Mouse (Mus musculus): ENCODE results near the gene Gsto2. TPM values are rescaled to one million over a fixed set of nuclear protein-coding genes. Genes with fewer than 3 reads are reported as not detected.

The Gsto2 gene
- 1.2 and 1.8 TPM in 2 replicates for polyA plus RNA-seq (2015; fragmentation: Nextera tagmentation; extraction: Ambion mirVana)

GRCm38 (mm10) chr19:47865353-47865947 is at the start of gene Gsto2:
Gsto2 (plus strand) TSS chr19:47865534.
- ATAC-seq: peak; percentile 100
- Histone ChIP-seq H3K9me3 (replicated peaks) (no peaks in the 10 kb centered on the region), H3K27ac (peak within 1 kb of the TSS; percentile 83), H3K4me3 (peak within 1 kb of the TSS; percentile 67), H3K4me1 (peaks cover 6% of the 10 kb centered on the region), H3K9ac (peak within 1 kb of the TSS; percentile 89), H3K4me2 (peak within 1 kb of the TSS; percentile 75), H3K27me3 (0 out of 2 replicates have a peak, but pooled peaks cover 3% of the 10 kb centered on the region), H3K36me3 (ENCODE audit: poor library complexity, severe bottlenecking) (peaks cover 2% of the 10 kb centered on the region; the same call in 1 of the 2 replicates)
- under 1% methylated on average over 49 of the region's 49 CpGs for WGBS

DNA sequence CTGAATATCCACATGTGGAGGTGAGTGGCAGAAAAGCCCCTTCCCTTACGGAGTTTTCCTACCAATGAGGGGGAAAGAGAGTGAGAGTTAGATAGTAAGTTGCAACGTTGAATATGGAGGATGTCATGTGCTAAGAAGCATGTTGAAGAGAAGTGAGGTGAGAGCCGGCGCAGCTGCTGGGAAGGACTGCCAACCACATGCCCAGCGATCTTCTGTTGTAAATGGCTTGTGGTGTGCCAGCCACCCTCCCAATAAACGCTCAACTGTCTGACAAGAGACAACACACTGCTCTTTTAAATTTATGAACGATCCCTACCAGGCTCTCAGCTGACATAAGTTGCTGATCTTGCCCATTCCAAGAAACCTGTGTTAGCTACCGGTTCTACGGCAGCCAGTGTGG is 47.6 kb upstream of the Gsto2 start:
- H3K4me1 ChIP-seq: 0 out of 2 replicates have a peak, but pooled peaks cover 6% of the 10 kb centered on the region
- H3K9ac ChIP-seq: no peak overlapping the region
- no peaks in the 10 kb centered on the region for H3K36me3 ChIP-seq (ENCODE audit: poor library complexity, severe bottlenecking)
- no peak overlapping the region for H3K4me3 ChIP-seq
- no peak overlapping the region; the same call in 1 of the 2 replicates for H3K27ac ChIP-seq
- no peak; the same call in 1 of the 2 replicates for ATAC-seq
- H3K27me3 ChIP-seq: 0 out of 2 replicates have a peak, but pooled peaks cover 5% of the 10 kb centered on the region
- no peaks in the 10 kb centered on the region for H3K9me3 ChIP-seq (replicated peaks)
- WGBS: 91% methylated on average over 9 of the region's 9 CpGs
- no peak overlapping the region for H3K4me2 ChIP-seq

GRCm38 (mm10) chr19:47820832-47821493 is 44.4 kb upstream of the Gsto2 start:
- H3K36me3 ChIP-seq (ENCODE audit: poor library complexity, severe bottlenecking): no peaks in the 10 kb centered on the region
- H3K27me3 ChIP-seq: 0 out of 2 replicates have a peak, but pooled peaks cover 5% of the 10 kb centered on the region
- no peaks in the 10 kb centered on the region for H3K9me3 ChIP-seq (replicated peaks)
- peak; percentile 65; the same call in 1 of the 2 replicates for ATAC-seq
- no peak overlapping the region for H3K4me3 ChIP-seq
- H3K4me2 ChIP-seq: no peak overlapping the region
- no peak overlapping the region for H3K9ac ChIP-seq
- no peak overlapping the region for H3K27ac ChIP-seq
- 21% methylated on average over 8 of the region's 9 CpGs for WGBS
- no peaks in the 10 kb centered on the region for H3K4me1 ChIP-seq

DNA sequence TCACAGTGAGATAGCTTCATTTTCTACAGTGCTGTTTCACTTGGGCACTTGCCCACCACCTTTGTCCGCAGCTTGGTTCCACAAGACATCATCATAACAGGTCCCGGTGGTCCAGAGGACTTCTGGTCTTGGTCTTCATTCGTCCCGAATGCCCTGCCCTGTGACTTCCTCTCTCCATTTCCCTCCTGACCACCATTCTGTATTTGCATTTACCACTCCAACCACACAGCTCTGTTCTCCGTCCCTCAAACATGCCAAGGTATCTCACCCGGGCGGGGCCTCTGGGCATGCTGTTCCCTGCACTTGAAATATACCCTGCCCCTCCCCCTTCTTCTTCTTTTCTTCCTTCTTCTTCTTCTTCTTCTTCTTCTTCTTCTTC is 43.9 kb upstream of the Gsto2 start:
- ATAC-seq: no peak
- 0 out of 2 replicates have a peak, but pooled peaks cover 5% of the 10 kb centered on the region for H3K27me3 ChIP-seq
- no peaks in the 10 kb centered on the region for H3K4me1 ChIP-seq
- no peaks in the 10 kb centered on the region for H3K9me3 ChIP-seq (replicated peaks)
- no peak overlapping the region for H3K4me3 ChIP-seq
- H3K27ac ChIP-seq: no peak overlapping the region
- H3K36me3 ChIP-seq (ENCODE audit: poor library complexity, severe bottlenecking): no peaks in the 10 kb centered on the region
- H3K9ac ChIP-seq: no peak overlapping the region
- WGBS: 61% methylated on average over 7 of the region's 7 CpGs
- H3K4me2 ChIP-seq: no peak overlapping the region

GRCm38 (mm10) chr19:47822143-47822796 is 43.1 kb upstream of the Gsto2 start:
- Histone ChIP-seq H3K4me1 (no peaks in the 10 kb centered on the region), H3K27ac (no peak overlapping the region), H3K9me3 (replicated peaks) (no peaks in the 10 kb centered on the region), H3K27me3 (0 out of 2 replicates have a peak, but pooled peaks cover 5% of the 10 kb centered on the region), H3K4me2 (no peak overlapping the region), H3K36me3 (ENCODE audit: poor library complexity, severe bottlenecking) (no peaks in the 10 kb centered on the region), H3K4me3 (no peak overlapping the region), H3K9ac (no peak overlapping the region)
- WGBS: 33% methylated on average over 8 of the region's 8 CpGs
- no peak for ATAC-seq

- no peak for ATAC-seq
- no peak overlapping the region for H3K27ac ChIP-seq
- no peaks in the 10 kb centered on the region for H3K36me3 ChIP-seq (ENCODE audit: poor library complexity, severe bottlenecking)
- H3K9me3 ChIP-seq (replicated peaks): no peaks in the 10 kb centered on the region
- no peak overlapping the region for H3K4me3 ChIP-seq
- 86% methylated on average over 5 of the region's 5 CpGs for WGBS
- H3K4me1 ChIP-seq: no peaks in the 10 kb centered on the region
- no peak overlapping the region for H3K9ac ChIP-seq
- H3K4me2 ChIP-seq: no peak overlapping the region
- H3K27me3 ChIP-seq: 0 out of 2 replicates have a peak, but pooled peaks cover 5% of the 10 kb centered on the region
These were observed 41.3 kb upstream of the Gsto2 start for GRCm38 (mm10) chr19:47824026-47824425.

GRCm38 (mm10) chr19:47829913-47830450 is 35.4 kb upstream of the Gsto2 start:
- no peak overlapping the region for H3K27ac ChIP-seq
- H3K4me2 ChIP-seq: no peak overlapping the region
- H3K36me3 ChIP-seq (ENCODE audit: poor library complexity, severe bottlenecking): no peaks in the 10 kb centered on the region
- H3K27me3 ChIP-seq: no peaks in the 10 kb centered on the region
- WGBS: 88% methylated on average over 14 of the region's 14 CpGs
- H3K9me3 ChIP-seq (replicated peaks): no peaks in the 10 kb centered on the region
- no peak overlapping the region for H3K4me3 ChIP-seq
- no peaks in the 10 kb centered on the region for H3K4me1 ChIP-seq
- ATAC-seq: no peak
- no peak overlapping the region for H3K9ac ChIP-seq

DNA sequence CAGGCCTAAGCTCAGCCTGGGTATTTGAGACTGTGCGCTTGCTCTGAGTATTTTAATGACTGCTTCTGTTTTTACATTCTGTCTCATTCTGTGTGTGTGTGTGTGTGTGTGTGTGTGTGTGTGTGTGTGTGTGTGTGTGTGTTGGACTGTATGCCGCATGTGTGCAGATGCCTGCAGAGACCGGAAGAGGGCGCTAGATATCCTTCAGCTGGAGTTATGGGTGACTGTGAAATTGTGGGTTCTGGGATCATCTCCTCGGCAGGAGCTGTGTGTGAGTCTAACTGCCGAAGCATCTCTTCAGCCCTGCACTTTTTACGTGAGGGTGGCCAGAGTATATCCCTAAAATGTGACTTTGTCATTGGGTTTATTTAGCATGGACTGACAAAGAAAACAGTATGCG is 34.2 kb upstream of the Gsto2 start:
- Histone ChIP-seq H3K27me3 (0 out of 2 replicates have a peak, but pooled peaks cover 3% of the 10 kb centered on the region), H3K9me3 (replicated peaks) (no peaks in the 10 kb centered on the region), H3K4me3 (no peak overlapping the region), H3K36me3 (ENCODE audit: poor library complexity, severe bottlenecking) (no peaks in the 10 kb centered on the region), H3K4me2 (no peak overlapping the region), H3K9ac (no peak overlapping the region), H3K4me1 (no peaks in the 10 kb centered on the region), H3K27ac (no peak overlapping the region)
- no peak for ATAC-seq
- whole genome bisulfite sequencing: 95% methylated on average over 8 of the region's 8 CpGs

DNA sequence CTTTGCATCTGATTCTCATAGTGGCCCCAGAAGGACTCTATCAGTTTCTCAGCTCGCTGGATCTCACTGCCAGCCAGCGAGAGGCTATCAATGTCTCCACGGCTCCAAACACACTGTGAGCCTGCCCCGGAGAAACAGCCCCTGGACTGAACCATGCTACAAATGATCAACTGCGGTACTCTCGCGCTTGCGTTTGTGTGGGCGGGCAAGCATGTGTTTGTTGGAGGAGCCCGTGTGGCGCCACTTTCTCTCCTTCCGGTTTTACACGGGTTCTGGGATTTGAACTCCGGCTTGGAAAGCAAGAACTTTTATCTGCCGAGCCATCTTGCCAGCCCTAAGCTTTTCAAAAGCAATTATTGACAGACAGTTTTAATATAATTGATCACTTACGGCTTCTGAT is 33.0 kb upstream of the Gsto2 start:
- H3K36me3 ChIP-seq (ENCODE audit: poor library complexity, severe bottlenecking): no peaks in the 10 kb centered on the region
- WGBS: 84% methylated on average over 16 of the region's 16 CpGs
- H3K27me3 ChIP-seq: peaks cover 5% of the 10 kb centered on the region; the same call in 1 of the 2 replicates
- no peak overlapping the region for H3K4me3 ChIP-seq
- H3K9me3 ChIP-seq (replicated peaks): no peaks in the 10 kb centered on the region
- no peak overlapping the region for H3K9ac ChIP-seq
- no peak overlapping the region for H3K4me2 ChIP-seq
- H3K27ac ChIP-seq: no peak overlapping the region
- ATAC-seq: no peak
- H3K4me1 ChIP-seq: no peaks in the 10 kb centered on the region

- peaks cover 5% of the 10 kb centered on the region; the same call in 1 of the 2 replicates for H3K27me3 ChIP-seq
- ATAC-seq: no peak
- no peaks in the 10 kb centered on the region for H3K9me3 ChIP-seq (replicated peaks)
- no peak overlapping the region for H3K9ac ChIP-seq
- H3K27ac ChIP-seq: no peak overlapping the region
- H3K4me3 ChIP-seq: no peak overlapping the region
- H3K4me2 ChIP-seq: no peak overlapping the region
- no peaks in the 10 kb centered on the region for H3K36me3 ChIP-seq (ENCODE audit: poor library complexity, severe bottlenecking)
- H3K4me1 ChIP-seq: no peaks in the 10 kb centered on the region
- over 99% methylated on average over 5 of the region's 5 CpGs for WGBS
These were observed 30.7 kb upstream of the Gsto2 start for GRCm38 (mm10) chr19:47834614-47835013.

- ATAC-seq: no peak
- Histone ChIP-seq H3K9me3 (replicated peaks) (no peaks in the 10 kb centered on the region), H3K4me2 (no peak overlapping the region), H3K36me3 (ENCODE audit: poor library complexity, severe bottlenecking) (no peaks in the 10 kb centered on the region), H3K4me1 (no peaks in the 10 kb centered on the region), H3K27ac (no peak overlapping the region), H3K27me3 (peaks cover 5% of the 10 kb centered on the region; the same call in 1 of the 2 replicates), H3K4me3 (no peak overlapping the region), H3K9ac (no peak overlapping the region)
- WGBS: 84% methylated on average over 7 of the region's 7 CpGs
These were observed 29.6 kb upstream of the Gsto2 start for GRCm38 (mm10) chr19:47835776-47836175.

Data from forebrain, embryonic 13.5 days (tissue).